Mouse (Mus musculus) forebrain, embryonic 10.5 days (tissue): ENCODE measurements at regions not wholly inside any gene's neighbourhood (a gene's known extent, or its start where the extent isn't known, plus 50 kb on each side); places are given as distances from the start of the nearest gene placed in this dataset.

Experiments used
- DNase-seq: peaks from one replicate; pipeline ENCODE4 v3.0.0-alpha.2; 2017; ENCODE audit warnings: low spot score; ENCODE audit errors: extremely low spot score
- H3K27ac ChIP-seq: fragments of 300-500 bp; sonication (generic); 2 replicates; pipeline ENCODE4 v1.5.1; 2016; ENCODE audit warnings: mild to moderate bottlenecking
- H3K27me3 ChIP-seq: fragments of 300-500 bp; sonication (generic); 2 replicates; pipeline ENCODE4 v1.6.1; 2016; ENCODE audit warnings: mild to moderate bottlenecking; ENCODE audit not compliant: poor library complexity, severe bottlenecking
- H3K36me3 ChIP-seq: fragments of 300-500 bp; sonication (generic); replicated peaks from 2 replicates; pipeline ENCODE4 v1.6.1; 2016; ENCODE audit warnings: mild to moderate bottlenecking, moderate library complexity
- H3K4me1 ChIP-seq: fragments of 300-500 bp; sonication (generic); 2 replicates; pipeline ENCODE4 v1.6.1; 2016
- H3K4me3 ChIP-seq: fragments of 300-500 bp; sonication (generic); 2 replicates; pipeline ENCODE4 v1.5.1; 2016; ENCODE audit warnings: mild to moderate bottlenecking, moderate library complexity
- H3K9me3 ChIP-seq: fragments of 300-500 bp; sonication (generic); 2 replicates; pipeline ENCODE4 v1.6.1; 2016; ENCODE audit warnings: mild to moderate bottlenecking, moderate library complexity
- WGBS: fragments of 180-500 bp; shearing (Covaris S2); methylation state at CpG from one replicate; pipeline ENCODE4 v1.1.7; 2016; 5-methylcytosine and 5-hydroxymethylcytosine counted together

DNA sequence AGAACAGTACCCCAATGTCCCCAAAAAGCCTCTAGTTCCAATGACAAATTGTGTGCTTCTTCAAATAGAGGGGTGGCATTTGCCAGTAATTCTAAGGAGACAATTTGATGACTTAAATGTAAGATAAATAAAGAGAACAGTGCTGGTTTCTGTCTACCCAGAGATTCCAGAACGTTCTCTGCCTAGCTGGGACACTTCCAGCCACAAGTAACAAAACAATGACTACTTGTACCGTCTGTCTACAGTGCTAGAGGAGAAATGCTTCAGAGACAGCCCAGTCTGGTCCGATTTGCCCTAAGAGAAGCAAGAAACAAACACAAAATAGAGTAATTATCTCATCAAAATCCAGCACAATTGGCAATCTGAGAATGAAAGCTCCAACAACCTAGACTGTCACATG is 164.9 kb upstream of the Cdh5 start:
- WGBS: 87% methylated on average over 3 of the region's 3 CpGs

DNA sequence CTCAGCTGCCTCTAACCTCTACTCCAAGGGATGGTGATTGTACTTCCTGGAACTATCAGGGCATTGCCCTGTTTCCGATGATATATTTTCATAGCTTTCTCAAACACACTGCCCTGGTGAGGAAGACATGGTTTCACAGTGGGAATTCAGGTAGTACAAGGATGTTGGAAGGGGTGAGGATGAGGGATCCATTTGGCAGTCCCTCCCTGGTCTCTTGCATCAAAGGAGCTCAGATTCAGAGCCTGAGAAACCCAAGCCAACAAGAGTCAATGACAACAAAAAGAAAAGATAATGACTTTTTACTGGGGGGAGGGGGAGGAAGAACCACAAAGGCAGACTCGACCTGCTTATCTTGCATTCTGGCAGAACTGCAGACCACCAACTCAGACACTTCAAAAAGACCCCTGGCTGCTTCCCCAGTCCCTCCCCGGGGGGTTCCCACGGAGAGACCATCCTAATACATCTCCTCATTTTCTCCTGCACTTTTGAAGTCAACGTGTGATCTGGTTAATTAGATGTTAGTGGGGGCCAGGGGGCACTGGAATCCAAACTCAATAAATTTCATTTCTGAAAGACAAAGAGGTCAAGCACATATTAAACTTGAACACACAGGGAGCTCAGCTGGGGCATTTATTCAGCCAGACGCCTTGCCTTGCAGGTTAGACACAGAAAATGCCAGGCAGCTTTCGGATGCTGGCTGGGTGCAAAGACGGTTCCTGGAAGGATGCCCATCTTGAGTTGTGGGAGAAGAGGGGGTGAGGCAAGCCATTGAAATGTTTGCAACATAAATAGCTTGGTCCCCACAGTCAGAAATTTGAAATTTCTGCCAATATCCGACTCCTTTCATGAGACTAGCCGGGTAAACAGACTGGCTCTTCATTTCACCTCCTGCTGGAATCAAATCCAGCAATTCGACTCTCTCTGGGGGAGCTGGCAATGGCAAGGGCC is 162.9 kb upstream of the Cdh5 start:
- Histone ChIP-seq H3K4me3 (no peak overlapping the region), H3K27me3 (no peaks in the 10 kb centered on the region), H3K27ac (no peak overlapping the region), H3K36me3 (no peaks in the 10 kb centered on the region), H3K4me1 (no peaks in the 10 kb centered on the region; the same call in 1 of the 2 replicates), H3K9me3 (peaks cover 15% of the 10 kb centered on the region; the same call in 1 of the 2 replicates)
- WGBS: 56% methylated on average over 11 of the region's 11 CpGs
- no peak for DNase-seq

More for the DNA sequence above, 164.9 kb upstream of the Cdh5 start:
- Histone ChIP-seq H3K9me3 (peaks cover 11% of the 10 kb centered on the region; the same call in 1 of the 2 replicates), H3K4me1 (no peaks in the 10 kb centered on the region; the same call in 1 of the 2 replicates), H3K27me3 (no peaks in the 10 kb centered on the region), H3K36me3 (no peaks in the 10 kb centered on the region), H3K27ac (no peak overlapping the region), H3K4me3 (no peak overlapping the region)
- DNase-seq: no peak

DNA sequence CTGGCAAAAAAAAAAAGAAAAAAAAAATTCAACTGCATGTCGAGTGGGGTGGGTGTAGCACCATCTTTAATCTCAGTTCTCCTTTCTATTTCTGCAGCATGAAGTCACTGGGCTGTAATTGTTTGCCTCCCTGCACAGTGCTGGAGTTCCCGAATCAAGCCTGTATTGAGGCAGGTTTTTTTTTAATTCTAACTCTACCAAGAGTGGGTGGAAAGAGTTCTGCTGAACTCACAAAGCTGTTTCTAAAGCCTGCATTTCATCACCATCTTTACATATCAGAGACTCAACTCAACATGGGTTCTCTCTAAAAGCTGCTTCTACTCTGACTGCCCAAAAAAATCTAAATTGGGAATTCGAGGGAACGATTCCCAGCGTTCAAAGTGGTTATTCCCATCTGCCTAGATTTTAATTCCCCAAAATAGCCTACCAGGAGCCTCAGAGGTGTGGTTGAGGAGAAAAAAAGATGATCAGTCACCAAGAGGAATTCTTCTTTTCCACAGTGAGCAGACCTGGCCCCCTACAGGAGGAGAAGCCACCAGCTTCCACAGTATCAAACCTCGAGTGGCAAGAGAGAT is 160.4 kb upstream of the Cdh5 start:
- Histone ChIP-seq H3K4me1 (no peaks in the 10 kb centered on the region; the same call in 1 of the 2 replicates), H3K4me3 (no peak overlapping the region), H3K27me3 (no peaks in the 10 kb centered on the region), H3K9me3 (peaks cover 15% of the 10 kb centered on the region; the same call in 1 of the 2 replicates), H3K27ac (no peak overlapping the region), H3K36me3 (no peaks in the 10 kb centered on the region)
- WGBS: 88% methylated on average over 6 of the region's 6 CpGs
- DNase-seq: no peak

GRCm38 (mm10) chr8:103948474-103948873 is 153.0 kb upstream of the Cdh5 start:
- WGBS: 80% methylated on average over 5 of the region's 5 CpGs
- no peak for DNase-seq

GRCm38 (mm10) chr8:103950460-103950859 is 151.0 kb upstream of the Cdh5 start:
- H3K9me3 ChIP-seq: no peaks in the 10 kb centered on the region
- H3K4me3 ChIP-seq: no peak overlapping the region
- H3K27me3 ChIP-seq: no peaks in the 10 kb centered on the region
- 91% methylated on average over 4 of the region's 4 CpGs for WGBS
- no peaks in the 10 kb centered on the region for H3K4me1 ChIP-seq
- H3K36me3 ChIP-seq: no peaks in the 10 kb centered on the region
- DNase-seq: no peak
- H3K27ac ChIP-seq: no peak overlapping the region

More at GRCm38 (mm10) chr8:103948474-103948873, 153.0 kb upstream of the Cdh5 start:
- Histone ChIP-seq H3K9me3 (no peaks in the 10 kb centered on the region), H3K27me3 (no peaks in the 10 kb centered on the region), H3K4me3 (no peak overlapping the region), H3K36me3 (no peaks in the 10 kb centered on the region), H3K4me1 (no peaks in the 10 kb centered on the region), H3K27ac (no peak overlapping the region)

- DNase-seq: no peak
- no peaks in the 10 kb centered on the region for H3K9me3 ChIP-seq
- H3K27me3 ChIP-seq: no peaks in the 10 kb centered on the region
- WGBS: 91% methylated on average over 2 of the region's 2 CpGs
- no peak overlapping the region for H3K4me3 ChIP-seq
- H3K36me3 ChIP-seq: no peaks in the 10 kb centered on the region
- H3K4me1 ChIP-seq: no peaks in the 10 kb centered on the region
- no peak overlapping the region for H3K27ac ChIP-seq
Measured at GRCm38 (mm10) chr8:103953586-103953985, 147.8 kb upstream of the Cdh5 start.

DNA sequence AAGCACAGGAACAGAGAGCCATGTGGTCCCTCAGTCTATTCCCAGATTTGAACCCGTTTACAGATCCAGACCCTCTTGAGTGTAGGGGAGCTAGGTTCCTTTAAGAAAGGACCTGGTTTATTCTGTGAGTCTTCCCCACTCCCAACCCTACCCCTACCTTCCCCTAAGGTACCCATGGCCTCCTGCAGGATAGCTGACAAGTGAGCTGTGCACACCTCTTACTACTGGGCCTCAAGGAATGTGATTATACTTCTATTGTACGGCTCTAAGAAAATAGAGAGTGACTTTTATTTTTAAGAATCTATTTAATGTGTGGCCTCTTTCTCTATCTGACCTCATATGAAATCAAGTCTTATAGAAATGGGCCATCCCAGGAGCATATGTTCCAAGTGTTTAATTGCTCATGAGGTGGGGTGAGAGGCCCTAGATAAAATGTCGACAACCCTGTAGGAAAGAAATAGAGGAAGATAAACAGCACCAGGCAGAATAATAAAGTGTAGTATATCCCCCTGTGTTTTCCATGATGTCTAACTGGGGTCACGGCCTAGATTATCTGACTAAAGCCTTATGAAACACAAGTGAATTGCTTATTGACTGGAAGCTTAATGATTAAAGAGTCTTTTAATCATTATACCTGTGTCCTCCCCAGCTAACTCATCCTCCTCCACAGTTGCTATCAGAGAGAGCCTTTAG is 145.7 kb upstream of the Cdh5 start:
- no peak overlapping the region for H3K4me3 ChIP-seq
- 88% methylated on average over 4 of the region's 4 CpGs for WGBS
- H3K27me3 ChIP-seq: no peaks in the 10 kb centered on the region
- no peak for DNase-seq
- H3K27ac ChIP-seq: no peak overlapping the region
- no peaks in the 10 kb centered on the region for H3K36me3 ChIP-seq
- H3K4me1 ChIP-seq: no peaks in the 10 kb centered on the region
- H3K9me3 ChIP-seq: no peaks in the 10 kb centered on the region

DNA sequence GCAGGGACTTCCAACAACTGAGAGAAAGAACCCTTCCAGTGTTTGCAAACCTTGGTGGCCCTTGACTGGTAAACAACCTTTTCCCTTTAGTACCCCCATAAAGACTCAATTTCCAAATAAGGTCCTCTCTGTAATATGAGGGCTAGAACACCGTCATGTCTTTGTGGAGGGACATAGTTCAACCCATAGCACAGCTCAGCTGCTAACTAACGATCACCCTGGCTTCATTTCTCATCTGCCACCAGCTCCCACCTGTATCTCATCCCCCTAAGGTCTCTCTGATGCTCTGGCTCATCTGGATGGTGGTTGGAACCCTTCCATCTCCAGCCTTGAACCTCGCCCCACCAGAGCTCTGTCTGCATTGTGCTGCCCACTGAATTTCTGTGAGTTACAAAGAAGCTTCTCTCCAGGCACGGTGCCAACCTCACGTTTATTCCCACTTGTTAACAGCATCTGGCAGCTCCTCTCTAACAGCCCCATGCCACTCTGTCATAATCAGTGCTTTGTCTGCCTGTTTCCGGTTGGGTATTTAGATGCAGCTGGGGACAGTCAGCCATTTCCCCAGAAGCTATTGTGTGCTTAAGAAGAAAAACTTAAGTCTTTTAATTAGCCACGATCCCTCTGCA is 137.0 kb upstream of the Cdh5 start:
- 67% methylated on average over 7 of the region's 7 CpGs for WGBS
- Histone ChIP-seq H3K4me3 (no peak overlapping the region), H3K9me3 (no peaks in the 10 kb centered on the region), H3K36me3 (no peaks in the 10 kb centered on the region), H3K4me1 (peaks cover 6% of the 10 kb centered on the region; the same call in 1 of the 2 replicates), H3K27ac (no peak overlapping the region), H3K27me3 (no peaks in the 10 kb centered on the region)
- no peak for DNase-seq

DNA sequence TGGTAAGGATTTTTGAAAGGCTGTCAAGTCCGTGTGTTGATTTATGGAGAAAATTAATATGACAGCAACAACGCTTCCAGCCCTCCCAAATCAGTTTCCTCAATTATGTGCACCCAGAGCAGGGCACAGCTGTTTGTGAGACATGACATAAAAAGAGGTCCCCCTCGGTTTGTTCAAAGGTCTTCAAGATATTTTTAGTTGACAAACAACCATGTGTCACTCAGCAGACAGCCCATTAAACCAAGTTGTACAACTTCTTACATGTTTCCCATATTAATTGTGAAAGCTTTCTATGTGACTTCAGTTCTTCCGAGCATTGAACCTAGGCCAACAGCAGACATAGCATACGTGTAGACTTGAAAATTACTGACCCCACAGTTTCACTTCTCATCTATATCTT is 131.5 kb upstream of the Cdh5 start:
- no peaks in the 10 kb centered on the region for H3K27me3 ChIP-seq
- no peaks in the 10 kb centered on the region for H3K4me1 ChIP-seq
- H3K4me3 ChIP-seq: no peak overlapping the region
- H3K9me3 ChIP-seq: no peaks in the 10 kb centered on the region
- 90% methylated on average over 5 of the region's 5 CpGs for WGBS
- H3K36me3 ChIP-seq: no peaks in the 10 kb centered on the region
- no peak for DNase-seq
- H3K27ac ChIP-seq: no peak overlapping the region

DNA sequence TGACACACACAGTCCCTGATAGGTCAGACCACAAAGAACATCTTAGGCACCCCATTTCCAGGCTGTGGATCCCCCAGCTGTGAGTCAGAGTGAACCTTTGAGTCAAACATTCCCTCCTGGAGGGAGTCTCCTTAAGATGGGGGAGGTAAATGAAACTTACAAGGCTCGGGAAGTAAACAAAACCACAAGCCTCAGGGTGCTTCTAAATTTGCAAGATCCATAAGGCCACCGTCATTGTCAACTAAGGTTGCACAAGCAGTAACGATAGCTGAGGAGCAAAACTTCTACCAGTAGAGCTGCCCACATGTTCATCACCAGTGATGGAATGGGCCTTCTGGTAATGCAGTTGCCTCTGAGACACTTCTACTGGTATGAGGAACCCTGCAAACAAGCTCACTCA is 130.9 kb upstream of the Cdh5 start:
- no peaks in the 10 kb centered on the region for H3K9me3 ChIP-seq
- no peak overlapping the region for H3K4me3 ChIP-seq
- H3K27me3 ChIP-seq: no peaks in the 10 kb centered on the region
- H3K4me1 ChIP-seq: no peaks in the 10 kb centered on the region
- WGBS: 93% methylated on average over 3 of the region's 3 CpGs
- H3K27ac ChIP-seq: no peak overlapping the region
- DNase-seq: no peak
- H3K36me3 ChIP-seq: no peaks in the 10 kb centered on the region

DNA sequence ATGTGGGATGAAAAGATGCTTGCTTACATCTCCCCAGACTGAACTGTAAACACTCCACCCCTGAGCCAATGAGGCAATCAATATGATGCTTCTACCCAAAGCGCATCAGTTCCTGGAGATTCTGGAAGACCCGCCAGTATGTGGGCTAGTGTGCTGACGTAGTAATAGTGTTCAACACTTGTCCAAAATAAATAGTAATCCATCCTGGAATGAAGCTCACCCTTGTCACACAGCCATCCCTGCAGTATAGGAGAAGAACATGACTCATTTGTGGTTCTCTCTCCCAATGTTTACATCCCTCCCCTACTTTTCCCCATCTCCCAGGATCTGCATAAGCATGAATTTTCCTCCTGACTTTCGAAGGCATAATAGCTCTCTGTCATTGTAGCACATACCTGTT is 130.5 kb upstream of the Cdh5 start:
- WGBS: 96% methylated on average over 4 of the region's 4 CpGs
- H3K36me3 ChIP-seq: no peaks in the 10 kb centered on the region

DNA sequence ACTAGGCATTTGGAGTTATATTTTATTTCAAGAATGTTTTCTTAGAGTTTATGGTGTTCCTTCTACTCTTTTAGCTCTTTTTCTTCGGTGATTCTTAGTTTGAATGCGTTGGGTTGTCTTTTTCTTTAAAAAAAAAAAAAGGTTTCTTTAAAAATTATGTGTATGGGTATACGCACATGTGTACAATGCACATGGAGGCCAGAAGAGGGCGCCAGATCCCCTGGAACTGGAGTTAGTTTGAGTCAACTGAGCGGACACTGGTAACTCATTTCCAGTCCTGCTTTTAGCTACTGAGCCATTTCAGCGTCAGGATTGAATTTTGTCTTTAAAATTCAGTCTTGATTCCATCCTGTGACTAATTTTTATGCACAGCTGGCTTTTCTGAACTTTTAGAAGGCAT is 124.9 kb upstream of the Cdh5 start:
- DNase-seq: no peak
- Histone ChIP-seq H3K27me3 (no peaks in the 10 kb centered on the region), H3K4me1 (no peaks in the 10 kb centered on the region), H3K4me3 (no peak overlapping the region), H3K36me3 (no peaks in the 10 kb centered on the region), H3K9me3 (no peaks in the 10 kb centered on the region), H3K27ac (no peak overlapping the region)
- 74% methylated on average over 6 of the region's 6 CpGs for WGBS

More for the DNA sequence above, 130.5 kb upstream of the Cdh5 start:
- no peaks in the 10 kb centered on the region for H3K4me1 ChIP-seq
- no peak overlapping the region for H3K27ac ChIP-seq
- no peaks in the 10 kb centered on the region for H3K27me3 ChIP-seq
- no peak for DNase-seq
- no peaks in the 10 kb centered on the region for H3K9me3 ChIP-seq
- no peak overlapping the region for H3K4me3 ChIP-seq
